Mouse (Mus musculus): ENCODE data around the gene Ccdc71l.

Ccdc71l gene

DNA sequence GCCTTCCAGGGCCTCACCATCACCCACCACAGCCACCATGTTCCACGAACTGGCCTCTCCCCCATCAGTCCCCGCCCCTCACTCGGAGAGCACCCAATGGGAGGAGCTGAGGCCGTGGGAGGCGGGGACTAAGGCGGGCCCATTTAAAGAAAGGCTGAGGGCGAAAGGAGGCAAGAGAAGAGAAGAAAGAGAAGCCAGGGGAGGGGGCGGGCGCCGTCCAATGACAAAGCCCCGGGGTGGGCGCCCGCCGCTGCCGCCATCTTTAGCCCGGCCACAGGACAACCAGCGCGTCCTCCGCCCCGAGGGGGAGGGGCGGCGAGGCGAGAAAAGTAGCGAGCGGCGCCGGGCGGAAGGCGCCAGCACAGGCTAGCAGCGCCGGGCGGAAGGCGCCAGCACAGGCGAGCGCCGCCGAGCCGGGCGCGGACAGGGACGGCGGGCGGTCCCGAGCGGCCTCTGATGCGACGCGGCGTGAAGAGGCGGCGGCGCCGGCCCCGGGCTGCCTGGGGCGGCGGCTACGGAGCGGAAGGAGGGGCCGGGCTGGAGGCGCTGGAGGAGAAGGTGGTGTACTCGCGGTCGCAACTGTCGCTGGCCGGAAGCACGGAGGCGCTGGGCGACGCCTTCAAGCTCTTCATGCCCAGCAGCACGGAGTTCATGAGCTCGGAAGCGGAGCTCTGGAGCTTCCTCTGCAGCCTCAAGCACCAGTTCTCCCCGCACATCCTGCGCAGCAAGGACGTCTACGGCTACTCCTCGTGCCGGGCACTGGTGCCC lies at the start of gene Ccdc71l:
TSS of gene Ccdc71l (plus strand) at position 177 of the 768 bp plus-strand sequence.
- peak; percentile 70 to 72 for DNase-seq (ENCODE audit: low spot score in 2 of 2)

DNA sequence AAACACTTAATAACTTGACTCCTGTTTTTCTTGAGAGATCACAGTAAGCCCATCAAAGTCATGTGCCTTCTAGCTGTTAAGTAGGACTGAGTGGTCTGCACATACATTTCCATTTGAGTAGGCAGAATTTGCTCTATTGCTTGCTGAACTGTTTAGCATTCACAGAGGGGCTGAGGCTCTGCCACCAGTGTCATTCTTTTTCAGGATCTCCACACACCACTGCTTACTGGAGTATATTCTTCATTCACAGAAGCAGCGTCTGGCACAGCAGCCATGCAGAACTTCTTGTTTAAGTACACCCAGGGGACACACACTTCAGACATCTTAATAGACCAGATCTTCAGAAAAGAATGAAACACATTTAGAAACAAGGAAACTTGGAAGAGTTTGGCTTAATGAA lies 39.4 kb upstream of the Ccdc71l start:
- no peak for DNase-seq (ENCODE audit: low spot score in 2 of 2)

DNA sequence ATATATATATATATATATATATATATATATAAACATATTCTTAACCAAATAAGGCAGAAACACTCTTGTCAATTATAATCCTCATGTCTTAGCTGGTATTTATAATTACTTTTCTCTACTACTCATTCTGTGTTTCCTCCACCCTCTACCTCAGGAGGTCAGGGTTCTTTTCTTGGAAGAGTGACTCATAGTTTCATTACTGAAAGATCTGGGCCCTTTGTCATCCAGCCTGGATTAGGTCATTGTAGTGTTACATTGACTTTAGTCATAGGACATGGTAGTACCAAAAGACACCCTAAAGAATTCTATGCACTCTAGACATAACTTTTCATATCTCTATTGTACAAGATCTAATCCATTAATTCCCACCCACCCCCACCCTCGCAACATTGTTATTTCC lies 35.0 kb upstream of the Ccdc71l start:
- no peak for DNase-seq (ENCODE audit: low spot score in 2 of 2)

- DNase-seq (ENCODE audit: low spot score in 2 of 2), result no peak
These were observed 32.4 kb upstream of the Ccdc71l start for GRCm38 (mm10) chr12:32346121-32346520.

DNA sequence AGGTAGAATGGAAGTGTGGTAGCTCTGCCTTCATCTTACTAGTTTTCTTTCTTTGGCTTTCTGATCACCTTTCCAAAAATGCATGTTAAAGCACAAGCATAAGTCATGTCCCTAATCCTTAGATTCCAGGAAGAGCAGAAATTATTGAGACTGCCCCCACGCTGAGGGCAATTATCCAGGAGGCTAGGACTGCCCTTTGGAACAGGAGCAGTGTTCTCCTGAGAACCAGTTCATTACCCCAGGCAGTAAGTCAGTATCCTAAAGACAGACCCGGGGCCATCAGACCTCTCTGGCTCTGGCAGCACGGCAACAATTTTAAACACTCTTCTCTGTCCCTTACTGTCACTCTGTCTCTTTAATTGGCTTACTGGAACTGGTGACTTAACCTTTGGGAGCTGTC lies 30.0 kb upstream of the Ccdc71l start:
- DNase-seq (ENCODE audit: low spot score in 2 of 2), result no peak

- no peak for DNase-seq (ENCODE audit: low spot score in 2 of 2)
These were observed 26.6 kb upstream of the Ccdc71l start for GRCm38 (mm10) chr12:32351874-32352273.

DNA sequence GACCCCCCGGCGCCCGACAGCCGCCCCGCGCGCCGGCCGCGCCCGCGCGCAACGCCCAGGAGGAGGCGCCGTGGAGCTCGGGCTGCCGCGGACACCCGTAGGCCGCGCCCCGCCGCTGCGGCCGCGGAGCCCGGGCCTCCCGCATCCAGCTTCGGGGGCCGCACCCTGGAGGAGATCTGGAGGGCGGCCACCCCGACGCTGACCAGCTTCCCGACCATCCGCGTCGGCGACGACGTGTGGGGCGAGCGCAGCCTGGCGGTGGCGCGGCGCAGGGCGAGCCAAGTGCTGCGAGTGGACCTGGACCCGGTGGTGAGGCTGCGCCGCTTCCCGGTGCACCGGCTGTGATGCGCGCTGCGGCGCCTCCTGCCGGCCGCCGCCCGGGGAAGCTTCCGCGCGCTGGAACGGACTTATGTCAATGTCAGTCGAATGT lies 807 bp downstream of the Ccdc71l start:
- peak; percentile 81 to 87 for DNase-seq (ENCODE audit: low spot score in 2 of 2)

DNA sequence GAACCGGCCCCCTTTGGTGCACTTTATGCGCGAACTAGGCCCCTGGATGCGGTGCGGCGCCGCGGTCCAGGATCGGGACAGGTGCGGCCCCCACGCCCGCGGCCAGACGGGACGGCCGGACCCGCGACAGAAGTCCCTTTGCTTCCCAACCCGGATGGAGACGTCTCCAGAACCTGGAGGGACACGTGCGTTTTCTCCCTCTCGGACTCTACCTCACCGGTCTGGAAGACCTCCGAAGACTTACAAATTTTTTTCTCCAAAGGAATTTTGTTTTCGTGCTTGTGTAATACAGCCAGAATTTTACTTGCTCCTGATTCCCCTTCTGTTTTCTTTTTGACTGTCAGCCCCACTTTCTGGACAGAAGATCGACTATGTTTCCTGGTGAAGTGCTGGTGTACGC lies 1.2 kb downstream of the Ccdc71l start:
- DNase-seq (ENCODE audit: low spot score in 2 of 2), result no peak

- no peak for DNase-seq (ENCODE audit: low spot score in 2 of 2)
These were observed 2.0 kb downstream of the Ccdc71l start for GRCm38 (mm10) chr12:32380457-32380856.

- DNase-seq (ENCODE audit: low spot score in 2 of 2), result no peak
These were observed 2.5 kb downstream of the Ccdc71l start for GRCm38 (mm10) chr12:32381011-32381410.

DNA sequence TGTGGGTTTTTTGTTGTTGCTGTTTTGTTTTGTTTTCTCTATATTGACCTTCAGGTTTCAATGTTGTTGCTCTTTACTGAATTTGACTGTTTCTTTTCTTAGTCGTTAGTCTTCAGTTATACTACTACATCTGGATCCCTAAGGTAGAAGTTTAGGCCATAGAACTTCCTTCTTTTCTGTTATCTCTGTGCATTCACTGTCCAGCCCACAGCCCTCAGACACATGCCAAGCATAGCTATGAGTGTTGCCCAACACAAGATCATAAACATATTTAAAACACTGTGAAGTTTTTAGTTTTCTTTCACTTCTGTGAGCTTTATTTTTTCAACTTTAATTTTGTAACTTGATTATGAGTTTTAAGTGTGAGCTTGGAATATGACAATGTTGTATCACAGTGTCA lies 41.0 kb downstream of the Ccdc71l start:
- no peak for DNase-seq (ENCODE audit: low spot score in 2 of 2)

DNA sequence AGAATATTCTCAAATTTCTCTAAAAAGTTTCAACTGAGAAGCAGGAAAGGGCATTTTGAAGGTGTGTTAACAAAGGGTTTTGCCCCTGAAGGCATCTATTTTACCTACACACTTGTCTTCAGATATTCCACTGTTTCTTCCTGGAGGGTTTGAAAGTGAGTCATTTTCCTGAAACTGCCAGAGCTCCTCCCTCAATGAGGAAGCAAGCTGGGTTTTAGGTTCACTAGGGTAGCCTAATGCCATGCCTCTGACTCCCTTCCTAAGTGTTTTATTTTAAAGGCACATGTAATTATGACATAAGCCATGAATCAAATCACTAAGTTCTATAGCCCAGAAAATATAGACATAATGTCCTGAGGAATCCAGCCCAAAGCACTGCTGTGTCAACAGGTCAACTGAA lies 49.3 kb downstream of the Ccdc71l start:
- no peak for DNase-seq (ENCODE audit: low spot score in 2 of 2)

DNA sequence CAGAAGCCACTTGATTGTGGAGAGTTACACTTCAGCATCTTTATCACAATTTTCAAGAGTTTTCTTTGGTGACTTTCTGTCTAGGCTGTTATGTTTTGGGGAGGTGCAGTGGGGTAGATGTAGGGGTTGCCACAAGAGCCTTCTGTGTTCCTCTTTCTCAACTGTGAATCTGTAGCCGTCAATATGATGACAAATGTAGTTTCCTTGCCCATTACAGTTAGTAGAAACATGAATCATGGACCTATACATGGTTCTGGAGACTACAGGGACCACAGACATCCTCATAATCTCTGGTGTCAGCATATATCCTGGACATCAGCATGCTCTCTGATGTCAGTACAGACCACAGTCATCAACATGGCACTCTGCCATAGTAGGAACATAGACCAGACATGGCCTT lies 52.5 kb downstream of the Ccdc71l start:
- no peak for DNase-seq (ENCODE audit: low spot score in 2 of 2)

Measured in right cerebral cortex, adult 2 months (tissue).